Mouse (Mus musculus) kidney, adult 2 months (tissue): Measurements from ENCODE around the gene Tmem240. TPM values are rescaled to one million over a fixed set of nuclear protein-coding genes. Genes with fewer than 3 reads are reported as not detected.
A peak's percentile ranks its signal among the peaks of the same experiment; 100 is the strongest.

Experiments
- DNase-seq: peaks from one replicate; pipeline ENCODE4 v3.0.0; 2021
- H3K27ac ChIP-seq: fragments of 200-500 bp; 2 replicates; pipeline ENCODE4 v1.5.1; 2012; ENCODE audit warnings: low read depth, low read length, control low read depth, inconsistent platforms; ENCODE audit not compliant: insufficient read depth
- H3K27me3 ChIP-seq: fragments of 200-500 bp; replicated peaks from 2 replicates; pipeline ENCODE4 v1.6.1; 2012; ENCODE audit warnings: mild to moderate bottlenecking, moderate library complexity, low read length, inconsistent platforms; ENCODE audit not compliant: control insufficient read depth, insufficient read depth
- H3K36me3 ChIP-seq: fragments of 200-500 bp; 2 replicates; pipeline ENCODE4 v1.6.1; 2012; ENCODE audit warnings: mild to moderate bottlenecking, moderate library complexity, low read length, inconsistent platforms; ENCODE audit not compliant: control insufficient read depth, insufficient read depth
- H3K4me1 ChIP-seq: fragments of 200-500 bp; 2 replicates; pipeline ENCODE4 v1.6.1; 2011; ENCODE audit warnings: low read length; ENCODE audit not compliant: control insufficient read depth, insufficient read depth
- H3K4me3 ChIP-seq: fragments of 200-500 bp; 2 replicates; pipeline ENCODE4 v1.5.1; 2011; ENCODE audit warnings: mild to moderate bottlenecking, low read depth, low read length, control low read depth; ENCODE audit not compliant: insufficient read depth
- CTCF ChIP-seq: fragments of 200-500 bp; conservative IDR thresholded peaks from 2 replicates; pipeline ENCODE4 v1.5.1; 2011; ENCODE audit warnings: low read depth, mild to moderate bottlenecking, control low read depth, low read length, moderate library complexity, mixed read lengths; ENCODE audit not compliant: insufficient read depth, insufficient read length
- POLR2A ChIP-seq: fragments of 200-500 bp; IDR thresholded peaks from one replicate; pipeline ENCODE4 v1.6.1; 2011; ENCODE audit warnings: low read depth, low read length, control low read depth
- WGBS: fragments of 180-500 bp; shearing (Covaris S2); methylation state at CpG from one replicate; pipeline ENCODE4 v1.1.7; 2018; 5-methylcytosine and 5-hydroxymethylcytosine counted together
- polyA plus RNA-seq: library from polyadenylated mRNA; depleted of rRNA; stranded (reverse); fragments of >200 nt; gene quantifications from 2 replicates; pipeline ENCODE4 v1.2.3, GENCODE M21; 2012

The Tmem240 gene
- polyA plus RNA-seq, 1 experiment, result 0.67 TPM

DNA sequence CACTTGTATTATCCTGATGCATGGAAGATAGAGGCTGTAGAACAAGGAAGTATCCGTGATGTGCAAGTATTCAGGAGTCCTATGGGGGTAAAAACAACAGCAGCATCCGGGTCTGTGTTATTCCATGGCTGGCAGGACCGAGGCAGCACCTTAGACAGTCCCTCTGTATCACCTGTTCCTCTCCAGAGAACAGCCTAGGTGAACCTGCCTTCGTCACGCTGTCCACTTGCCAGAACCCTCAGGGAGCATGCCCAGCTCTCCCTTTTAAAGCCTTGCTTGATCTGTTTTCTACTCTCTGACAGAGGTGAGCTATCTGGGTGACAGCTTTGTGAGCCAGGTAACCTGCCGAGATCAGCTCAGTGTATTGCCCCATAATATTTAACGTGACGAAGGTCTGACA is 9.9 kb downstream of the Tmem240 start:
- H3K4me3 ChIP-seq, result no peak overlapping the region
- H3K27ac ChIP-seq, result no peak overlapping the region
- H3K36me3 ChIP-seq, result peaks cover 2% of the 10 kb centered on the region
- H3K27me3 ChIP-seq, result no peaks in the 10 kb centered on the region
- no peak for TF ChIP-seq POLR2A
- no peak for TF ChIP-seq CTCF
- no peaks in the 10 kb centered on the region for H3K4me1 ChIP-seq
- 85% methylated on average over 8 of the region's 8 CpGs for WGBS
- no peak for DNase-seq

DNA sequence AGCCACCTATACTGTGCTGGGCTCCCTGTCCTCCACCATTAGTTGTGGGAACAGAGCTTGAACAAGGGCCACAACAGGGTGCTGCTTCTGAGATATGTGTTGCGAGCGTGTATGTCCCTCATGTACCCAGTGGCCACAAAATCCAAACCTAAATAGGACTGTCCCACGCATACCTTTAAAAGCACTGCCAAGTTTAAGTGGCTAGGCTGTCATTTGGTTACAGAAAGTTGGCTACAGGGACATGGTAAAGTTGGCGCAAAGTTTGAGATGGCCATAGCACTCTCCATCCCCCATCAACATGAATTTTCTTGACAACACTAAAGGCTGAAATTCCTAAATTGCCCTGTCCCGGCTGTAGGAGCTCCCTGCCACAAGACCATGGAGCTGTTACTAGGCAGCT is 10.5 kb downstream of the Tmem240 start:
- 88% methylated on average over 5 of the region's 5 CpGs for WGBS
- TF ChIP-seq CTCF (no peak), POLR2A (no peak)
- no peak overlapping the region for H3K27ac ChIP-seq
- H3K4me1 ChIP-seq, result no peaks in the 10 kb centered on the region
- DNase-seq, result no peak
- no peak overlapping the region for H3K4me3 ChIP-seq
- H3K36me3 ChIP-seq, result peaks cover 2% of the 10 kb centered on the region
- no peaks in the 10 kb centered on the region for H3K27me3 ChIP-seq

DNA sequence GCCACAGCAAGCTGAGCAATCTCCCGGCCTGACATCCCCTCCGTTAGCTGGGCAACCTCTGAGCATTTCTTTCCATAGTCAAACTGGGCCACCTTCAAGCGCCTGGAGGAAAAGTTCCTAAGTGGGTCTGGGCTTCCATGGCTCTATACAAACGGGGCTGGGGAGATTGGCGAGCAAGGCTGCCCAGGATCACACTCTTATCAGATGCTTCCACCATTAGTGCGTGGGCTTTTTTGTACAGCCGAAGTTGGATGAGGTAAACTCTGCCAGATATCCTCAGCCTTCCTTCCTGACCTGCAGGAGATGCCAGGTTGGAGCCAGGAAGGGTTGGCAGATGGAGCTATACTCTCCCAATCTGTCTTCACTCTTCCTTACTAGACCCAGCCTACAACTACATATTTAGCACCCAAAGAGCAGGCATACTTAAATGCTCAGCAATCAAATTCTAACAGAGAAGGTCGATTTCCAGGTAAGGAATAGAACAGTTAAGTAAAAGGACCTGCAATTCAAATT is 11.5 kb downstream of the Tmem240 start:
- TF ChIP-seq POLR2A, result no peak
- no peak for TF ChIP-seq CTCF
- H3K36me3 ChIP-seq, result peaks cover 2% of the 10 kb centered on the region; the same call in 1 of the 2 replicates
- no peaks in the 10 kb centered on the region for H3K4me1 ChIP-seq
- H3K27me3 ChIP-seq, result no peaks in the 10 kb centered on the region
- no peak overlapping the region for H3K4me3 ChIP-seq
- no peak overlapping the region for H3K27ac ChIP-seq
- DNase-seq, result no peak
- 87% methylated on average over 8 of the region's 8 CpGs for WGBS

DNA sequence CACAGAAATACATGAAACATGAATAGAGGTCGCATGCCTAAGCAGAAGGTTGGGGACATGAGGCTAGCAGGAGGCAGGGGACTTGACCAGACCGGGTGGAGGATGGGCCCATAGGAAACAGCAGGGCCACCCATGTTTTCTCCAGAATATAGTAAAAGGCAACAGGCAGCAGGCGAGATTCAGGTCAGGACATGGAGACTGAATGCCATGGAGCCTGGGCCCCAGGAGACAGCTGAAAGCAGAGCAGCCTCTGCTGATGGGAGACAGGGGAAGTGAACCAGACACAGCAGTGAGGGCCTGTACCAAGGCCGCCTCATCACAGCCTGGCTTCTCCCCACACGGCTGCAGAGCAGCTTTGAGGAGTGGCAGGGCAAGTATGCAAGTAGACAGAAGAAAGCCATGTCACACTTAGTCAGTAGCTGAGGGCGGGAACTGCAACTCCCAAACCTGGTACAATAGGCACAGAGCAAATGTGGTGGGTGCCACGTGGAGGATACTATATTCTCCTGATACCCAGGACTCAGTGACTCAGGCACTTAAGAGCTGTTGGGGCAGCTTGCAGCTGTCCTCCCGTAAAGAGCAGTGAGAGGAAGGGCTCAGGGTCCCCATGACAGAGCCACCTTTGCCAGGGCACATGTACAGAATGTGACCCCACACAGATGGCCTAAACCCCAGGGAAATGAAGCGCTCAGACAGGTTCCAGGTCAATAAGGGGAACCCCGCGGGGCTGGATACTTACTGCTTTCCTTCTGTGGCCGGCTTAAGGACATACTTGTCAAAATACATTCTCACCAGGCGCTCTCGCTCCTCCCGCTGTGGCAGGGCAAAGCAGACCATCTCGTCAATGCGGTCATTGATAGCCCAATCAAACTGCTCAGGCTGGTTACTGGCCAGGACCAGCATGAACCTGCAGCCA is 12.2 kb downstream of the Tmem240 start:
- H3K36me3 ChIP-seq, result peaks cover 2% of the 10 kb centered on the region; the same call in 1 of the 2 replicates
- DNase-seq, result no peak
- no peak overlapping the region for H3K27ac ChIP-seq
- 91% methylated on average over 17 of the region's 17 CpGs for WGBS
- H3K4me1 ChIP-seq, result no peaks in the 10 kb centered on the region
- no peak for TF ChIP-seq POLR2A
- TF ChIP-seq CTCF, result no peak
- no peak overlapping the region for H3K4me3 ChIP-seq
- H3K27me3 ChIP-seq, result no peaks in the 10 kb centered on the region

DNA sequence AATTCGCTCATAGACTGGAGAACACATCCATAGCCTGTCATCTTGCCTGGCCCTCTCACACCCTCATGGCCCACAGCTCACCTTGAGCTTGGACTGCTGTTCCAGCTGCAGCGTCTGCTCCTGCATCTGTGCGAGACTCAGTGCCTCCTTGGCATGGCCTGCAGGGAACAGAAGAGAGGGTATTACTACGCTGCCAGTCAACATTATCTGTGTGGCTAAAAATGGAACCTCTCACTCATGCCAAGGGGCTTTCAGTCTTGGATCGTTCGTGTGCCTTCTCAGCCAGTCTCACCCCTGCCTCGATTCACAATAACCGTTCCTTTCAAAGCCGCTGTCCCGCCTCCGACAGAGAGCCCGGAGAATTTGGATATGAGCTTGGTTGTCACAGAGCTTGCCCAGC is 22.4 kb downstream of the Tmem240 start:
- no peak for TF ChIP-seq CTCF
- no peak for TF ChIP-seq POLR2A
- Histone ChIP-seq H3K27me3 (no peaks in the 10 kb centered on the region), H3K27ac (no peak overlapping the region), H3K36me3 (no peaks in the 10 kb centered on the region; the same call in none of the 2 replicates), H3K4me3 (no peak overlapping the region), H3K4me1 (peaks cover 9% of the 10 kb centered on the region)
- no peak for DNase-seq
- WGBS, result 89% methylated on average over 12 of the region's 12 CpGs

DNA sequence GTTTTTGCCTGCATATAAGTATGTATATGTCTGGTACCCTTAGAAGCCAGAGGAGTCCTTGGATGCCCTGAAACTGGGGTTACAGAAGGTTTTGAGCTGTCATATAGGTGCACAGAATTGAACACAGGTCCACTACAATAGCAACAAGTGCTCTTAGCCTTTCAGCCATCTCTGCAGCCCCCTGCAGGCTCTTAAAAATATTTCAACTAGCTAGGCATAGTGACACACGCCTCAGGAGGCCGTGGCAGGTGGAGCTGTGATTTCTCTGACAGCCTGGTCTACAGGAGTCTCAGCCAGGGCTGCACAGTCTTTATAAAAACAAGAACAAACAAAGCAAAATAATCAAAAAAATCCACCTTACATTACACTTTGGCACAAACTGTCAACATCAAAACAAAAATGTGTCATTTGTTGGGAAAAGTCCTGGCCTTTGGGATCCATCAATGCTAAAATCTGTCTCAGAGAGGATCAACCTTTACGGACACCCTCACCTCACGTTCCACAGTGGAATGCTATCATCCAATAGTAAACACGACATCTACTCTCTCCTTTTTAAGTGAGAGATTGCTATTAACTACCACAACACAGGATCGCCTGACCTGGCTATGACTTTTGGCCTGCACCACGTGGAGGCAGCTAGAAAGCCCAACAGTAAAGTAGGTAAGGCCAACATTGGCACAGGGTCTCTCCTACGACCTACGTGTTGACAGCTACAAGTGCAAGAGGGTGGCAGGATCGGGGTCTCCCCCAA is 25.4 kb downstream of the Tmem240 start:
- peak; percentile 54 for DNase-seq
- H3K4me3 ChIP-seq, result peak overlapping the region; percentile 62
- H3K36me3 ChIP-seq, result no peaks in the 10 kb centered on the region; the same call in 1 of the 2 replicates
- 1% methylated on average over 10 of the region's 10 CpGs for WGBS
- no peaks in the 10 kb centered on the region for H3K27me3 ChIP-seq
- peaks cover 9% of the 10 kb centered on the region for H3K4me1 ChIP-seq
- TF ChIP-seq CTCF, result peak; percentile 26; the same call in 1 of the 2 replicates
- no peak for TF ChIP-seq POLR2A
- peak overlapping the region; percentile 48 for H3K27ac ChIP-seq

DNA sequence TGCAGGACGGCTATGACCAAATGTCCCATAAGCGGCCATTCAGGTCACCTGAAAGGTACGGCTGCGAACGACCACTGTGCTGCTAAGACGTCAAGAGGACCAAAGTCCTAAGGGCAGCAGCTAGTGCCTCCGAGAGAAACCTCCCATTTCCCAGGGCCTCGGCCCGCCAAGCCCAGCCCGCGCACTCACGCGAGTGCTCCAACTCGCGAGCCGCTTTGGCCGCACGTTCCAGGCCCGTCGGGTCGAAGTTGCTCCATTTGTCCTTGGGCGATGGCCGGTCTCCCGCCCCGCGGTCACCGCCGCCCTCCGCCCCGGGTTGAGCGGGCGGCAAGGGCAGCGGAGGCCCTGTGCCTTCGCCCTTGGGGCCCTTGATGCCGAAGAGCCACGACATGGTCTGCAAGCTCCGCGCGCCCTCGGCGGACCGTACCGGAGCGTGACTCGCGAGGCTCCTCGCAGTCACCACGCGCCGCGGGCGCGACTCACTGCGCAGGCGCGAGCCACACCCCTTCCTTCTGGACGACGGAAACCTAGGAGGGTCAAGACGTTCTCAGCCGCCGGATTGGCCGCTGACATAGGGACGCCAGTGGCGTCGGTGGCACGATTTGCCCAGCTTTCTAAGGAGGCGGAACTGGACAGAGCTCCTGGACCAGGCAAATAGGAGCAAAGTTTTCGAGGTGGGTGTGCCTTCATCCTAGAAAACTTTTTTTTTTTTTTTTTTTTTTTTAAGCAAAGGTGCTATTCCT is 26.2 kb downstream of the Tmem240 start, which contains the start of gene Atad3a:
TSS of gene Atad3a (minus strand) at position 481 of the 743 bp plus-strand sequence.
- 2% methylated on average over 68 of the region's 68 CpGs for WGBS
- Histone ChIP-seq H3K4me3 (peak within 1 kb of the TSS; percentile 62), H3K36me3 (no peaks in the 10 kb centered on the region; the same call in 1 of the 2 replicates), H3K27ac (peak within 1 kb of the TSS; percentile 48), H3K27me3 (no peaks in the 10 kb centered on the region), H3K4me1 (peaks cover 9% of the 10 kb centered on the region)
- TF ChIP-seq POLR2A (peak; percentile 59), CTCF (no peak)
- peak; percentile 98 for DNase-seq
